8 mouse cellular contexts compared by ENCODE assay signal in the genomic region with DNA sequence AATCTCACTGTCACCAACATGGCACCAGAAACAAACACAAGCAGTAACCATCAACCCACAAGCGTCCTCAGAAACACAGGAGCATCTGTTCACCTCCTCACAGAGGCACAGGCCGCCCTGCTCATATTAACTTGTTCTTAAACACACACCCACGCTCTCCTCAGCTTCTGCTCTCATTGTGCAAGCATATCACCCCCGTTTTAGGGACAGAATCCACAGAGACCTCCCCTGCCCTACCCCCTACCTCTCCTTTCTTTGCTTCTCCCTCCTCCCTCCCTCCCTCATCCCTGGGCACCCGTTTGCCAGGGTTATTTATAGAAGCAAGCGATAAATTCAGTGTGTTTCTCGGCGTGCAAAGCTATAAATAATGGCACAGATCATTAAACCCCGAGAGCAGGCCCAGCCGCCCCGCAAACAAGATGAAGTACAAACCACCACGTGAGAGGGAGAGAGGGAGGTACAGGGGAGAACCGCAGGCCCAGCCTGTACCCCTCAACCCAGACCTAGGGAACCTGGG. TPM values are rescaled to one million over a fixed set of nuclear protein-coding genes. Genes with fewer than 3 reads are reported as not detected.
A peak's percentile ranks its signal among the peaks of the same experiment; 100 is the strongest.
DNase-seq lines count a peak whose midpoint lies in the region; ATAC-seq lines count a peak whose summit lies in the region.

No protein-coding gene starts in this region.

- H3K36me3 ChIP-seq in heart, embryonic 12.5 days = no peaks in the 10 kb centered on the region
- H3K36me3 ChIP-seq in neural tube, embryonic 14.5 days (ENCODE audit: control insufficient read depth, insufficient read depth, low read length) = no peaks in the 10 kb centered on the region

- peaks cover 2% of the 10 kb centered on the region; the same call in 1 of the 2 replicates for H3K9me3 ChIP-seq in heart, embryonic 12.5 days (replicated peaks)
- no peaks in the 10 kb centered on the region for H3K9me3 ChIP-seq in neural tube, embryonic 14.5 days (ENCODE audit: control insufficient read depth, low read length)

- no peak overlapping the region for H3K4me3 ChIP-seq in heart, embryonic 12.5 days
- no peak overlapping the region for H3K4me3 ChIP-seq in neural tube, embryonic 14.5 days (ENCODE audit: low read depth, low read length)

- peaks cover 24% of the 10 kb centered on the region for H3K4me1 ChIP-seq in heart, embryonic 12.5 days (replicated peaks)
- H3K4me1 ChIP-seq in neural tube, embryonic 14.5 days (ENCODE audit: control insufficient read depth, insufficient read depth, low read length) = peaks cover 34% of the 10 kb centered on the region

- H3K27ac ChIP-seq in heart, embryonic 12.5 days (ENCODE audit: poor library complexity, severe bottlenecking) = 0 out of 2 replicates have a peak overlapping the region, but pooled peaks have one; percentile 24
- H3K27ac ChIP-seq in neural tube, embryonic 14.5 days (ENCODE audit: low read depth, low read length) = peak overlapping the region; percentile 87

- no peak overlapping the region for H3K9ac ChIP-seq in heart, embryonic 12.5 days
- H3K9ac ChIP-seq in neural tube, embryonic 14.5 days (replicated peaks; ENCODE audit: low read depth, low read length) = 0 out of 2 replicates have a peak overlapping the region, but pooled peaks have one; percentile 29

- H3K4me2 ChIP-seq in heart, embryonic 12.5 days = peak overlapping the region; percentile 52
- peak overlapping the region; percentile 17; the same call in 1 of the 2 replicates for H3K4me2 ChIP-seq in neural tube, embryonic 14.5 days (ENCODE audit: low read depth, low read length)

- H3K27me3 ChIP-seq in heart, embryonic 12.5 days (replicated peaks) = peaks cover 93% of the 10 kb centered on the region
- H3K27me3 ChIP-seq in neural tube, embryonic 14.5 days (ENCODE audit: control insufficient read depth, insufficient read depth, low read length) = no peaks in the 10 kb centered on the region

- no peak for ATAC-seq in heart, embryonic 12.5 days (ENCODE audit: insufficient number of reproducible peaks, low FRiP score)
- peak; percentile 65 for ATAC-seq in neural tube, embryonic 14.5 days (ENCODE audit: low read depth)

- DNase-seq in gastrocnemius, adult 18-20 months (ENCODE audit: low spot score) = peak; percentile 41
- no peak for DNase-seq in gastrocnemius, postnatal 4 days (ENCODE audit: low spot score in 2 of 2)
- peak; percentile 63 to 70 for DNase-seq in layer of hippocampus, adult 8-10 months (ENCODE audit: low spot score in 2 of 2)
- no peak for DNase-seq in ovary, postnatal 36 days (ENCODE audit: low spot score)
- no peak for DNase-seq in lung, postnatal 25 days (ENCODE audit: low spot score)
- no peak for DNase-seq in embryo, embryonic 9.5 days (ENCODE audit: extremely low spot score)

- 29% methylated on average over 13 of the region's 13 CpGs for WGBS in heart, embryonic 12.5 days
- 13% methylated on average over 13 of the region's 13 CpGs for WGBS in neural tube, embryonic 14.5 days

RNA-seq across cellular contexts. Expression of gene Smug1, which starts 31.4 kb away (rescaled TPM):
- total RNA-seq in gastrocnemius, adult 18-20 months (2021) = 10 to 100 TPM in 1 of 2 experiments, 1 to 10 TPM in 1; 9.4 to 11.3 TPM
- total RNA-seq in gastrocnemius, postnatal 4 days (2021) = 10 to 100 TPM; 13.9 to 15.4 TPM
- 17.1 and 17.4 TPM in 2 replicates for polyA plus RNA-seq in heart, embryonic 12.5 days (2016; fragmentation: Nextera tagmentation; extraction: Ambion mirVana)
- total RNA-seq in layer of hippocampus, adult 8-10 months (2022) = 10 to 100 TPM; 13.2 to 21.6 (median 17.3) TPM
- polyA plus RNA-seq in neural tube, embryonic 14.5 days (2014; fragmentation: Nextera tagmentation; extraction: Ambion mirVana) = 19.2 and 28.0 TPM in 2 replicates

Comparison
In these comparisons a context has a peak if more than half of its experiments do, and no peak if none do; other contexts are left out.
1. DNase-seq: peak in gastrocnemius, adult 18-20 months (single experiment) and layer of hippocampus, adult 8-10 months (2 of 2); none in gastrocnemius, postnatal 4 days (0 of 2), ovary, postnatal 36 days (single experiment), lung, postnatal 25 days (single experiment) and embryo, embryonic 9.5 days (single experiment).